Mouse (Mus musculus) T-cell, adult 66 days (primary cell): ENCODE results near the gene Mogat2. TPM values are rescaled to one million over a fixed set of nuclear protein-coding genes. Genes with fewer than 3 reads are reported as not detected.

Source experiments
- total RNA-seq, 2 experiments: library from RNA; stranded (reverse); gene quantifications; 3 replicates in 1 of 2; 4 replicates in 1 of 2; pipeline ENCODE4 v1.2.4; 2023

The Mogat2 gene
- total RNA-seq = not detected

GRCm38 (mm10) chr7:99238417-99238816, at the start of gene Mogat2:
TSS of gene Mogat2 (minus strand) at chr7:99238619.

DNA sequence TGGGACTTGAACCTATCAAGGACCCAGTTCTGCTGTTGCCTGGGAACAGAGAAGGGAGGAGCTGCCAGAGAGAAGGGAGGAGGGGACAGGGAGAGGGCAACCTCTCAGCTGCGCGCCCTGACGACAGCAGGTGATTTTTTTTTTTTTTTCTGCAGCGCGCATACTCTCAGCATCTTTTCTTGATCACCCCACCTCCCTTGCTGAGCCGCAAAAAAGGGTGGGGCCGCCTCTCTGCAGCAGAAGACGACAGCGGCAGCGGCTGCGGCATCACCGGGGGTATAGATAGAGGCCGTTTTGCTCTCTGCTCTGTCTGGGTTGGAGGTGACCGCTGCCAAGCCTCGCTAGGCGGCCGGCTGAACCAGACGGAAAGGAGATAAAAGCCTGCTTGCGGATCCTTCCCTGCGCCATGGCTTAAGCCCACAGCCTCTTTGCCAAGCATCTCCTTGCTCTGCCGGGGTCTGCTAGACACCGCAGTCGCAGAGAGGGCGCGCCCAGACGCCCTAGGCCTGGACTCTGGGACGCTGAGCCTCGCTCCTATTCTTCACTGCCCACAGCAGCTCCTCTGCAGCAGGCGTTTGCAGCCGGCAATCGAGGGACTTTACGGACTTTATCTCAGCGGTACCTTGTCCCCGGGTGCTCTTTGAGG, 29.0 kb upstream of the Mogat2 start, which contains the start of gene Map6:
TSS of gene Map6 (plus strand) at position 197 of the 646 bp plus-strand sequence.

GRCm38 (mm10) chr7:99182432-99183172, 55.8 kb downstream of the Mogat2 start, which contains the start of gene Dgat2:
TSS of gene Dgat2 (minus strand) at chr7:99182719.

Other genes starting within 250 kb of the Mogat2 start
- 10 to 100 TPM; 77.0 to 90.1 TPM for gene Uvrag, start 97.5 kb downstream of the Mogat2 start, total RNA-seq
- 1 to 10 TPM; 1.5 to 1.7 TPM for gene Dgat2, start 55.9 kb downstream of the Mogat2 start, total RNA-seq
- gene Map6, start 28.8 kb upstream of the Mogat2 start, total RNA-seq = 1 to 10 TPM in 1 of 2 experiments, under 1 TPM in 1; 0.80 to 1.5 TPM
- gene Serpinh1, start 114.6 kb upstream of the Mogat2 start, total RNA-seq = not detected
- gene Gdpd5, start 142.8 kb upstream of the Mogat2 start, total RNA-seq = 1 to 10 TPM; 5.3 to 6.4 TPM
- 1 to 10 TPM in 1 of 2 experiments, under 1 TPM in 1; 0.95 to 1.2 TPM for gene Klhl35, start 227.4 kb upstream of the Mogat2 start, total RNA-seq
- 1,000 to 10,000 TPM; 1,613 to 1,712 TPM for gene Rps3, start 245.1 kb upstream of the Mogat2 start, total RNA-seq